ENCODE assay signal across 2 mouse cellular contexts in the genomic region with DNA sequence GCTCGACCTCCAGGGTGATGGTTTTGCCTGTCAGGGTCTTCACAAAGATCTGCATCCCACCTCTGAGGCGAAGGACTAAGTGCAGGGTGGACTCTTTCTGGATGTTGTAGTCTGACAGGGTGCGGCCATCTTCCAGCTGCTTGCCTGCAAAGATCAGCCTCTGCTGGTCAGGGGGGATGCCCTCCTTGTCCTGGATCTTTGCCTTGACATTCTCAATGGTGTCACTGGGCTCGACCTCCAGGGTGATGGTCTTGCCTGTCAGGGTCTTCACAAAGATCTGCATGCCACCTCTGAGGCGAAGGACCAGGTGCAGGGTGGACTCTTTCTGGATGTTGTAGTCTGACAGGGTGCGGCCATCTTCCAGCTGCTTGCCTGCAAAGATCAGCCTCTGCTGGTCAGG. TPM values are rescaled to one million over a fixed set of nuclear protein-coding genes. Genes with fewer than 3 reads are reported as not detected.
"Had no signal": no experiment of that assay in that cellular context is flagged by ENCODE, and none has a peak within 500 bp of the region (broad histone marks: within the 10 kb centered on the region; RNA-seq: fewer than 3 reads in every experiment).

No protein-coding gene starts in this region.

RNA-seq across cellular contexts. Expression of a gene that starts 1.8 kb away (rescaled TPM):
- total RNA-seq: monocyte, adult 5-6 weeks had no signal
- polyA plus RNA-seq: neural tube, embryonic 11.5 days had no signal
